Mouse (Mus musculus): Measurements from ENCODE around the gene Stxbp4.

DNA sequence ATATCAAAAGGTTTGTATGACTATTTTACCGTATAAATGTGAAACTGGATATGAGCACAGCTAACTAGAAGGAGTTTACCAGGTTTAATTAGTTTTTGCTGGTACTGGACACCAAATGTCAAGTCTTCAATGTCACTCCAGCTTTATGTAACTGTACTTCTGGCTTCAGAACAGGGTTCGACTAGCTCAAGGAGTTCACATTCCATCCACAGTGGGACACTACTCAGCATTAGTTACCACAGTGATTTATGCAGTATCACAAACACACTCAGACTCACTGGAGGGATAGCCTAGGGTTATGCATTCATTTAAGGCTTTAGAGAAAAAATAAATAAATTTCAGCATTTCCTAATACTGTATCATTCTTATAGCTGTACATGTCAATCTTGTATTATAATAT, 5.4 kb downstream of the Stxbp4 start:
- TF ChIP-seq POLR2A (IDR thresholded peaks at IDR 0.05; ENCODE audit: borderline replicate concordance, control insufficient read depth, low read depth, low read length) (no peak), CTCF (IDR thresholded peaks at IDR 0.05; ENCODE audit: control insufficient read depth, insufficient read depth, low read length) (no peak)
